Mouse (Mus musculus) midbrain, postnatal 0 days (tissue): ENCODE data around the gene Slx4. TPM values are rescaled to one million over a fixed set of nuclear protein-coding genes. Genes with fewer than 3 reads are reported as not detected.
"Not testable (repeated sequence)": the region's sequence is repeated elsewhere in the genome, so short reads cannot be mapped to it uniquely, and the experiment has no call there.

Experiments used
- ATAC-seq: fragments of 200-750 bp; cut with Nextera tagmentation; 2 replicates; pipeline ENCODE4 v1.8.0; 2017; ENCODE audit warnings: moderate number of reproducible peaks, mild to moderate bottlenecking, moderate TSS enrichment, moderate library complexity; ENCODE audit not compliant: low FRiP score
- DNase-seq: peaks from one replicate; pipeline ENCODE4 v3.0.0-alpha.2; 2015; ENCODE audit warnings: low spot score
- H3K27ac ChIP-seq: fragments of 300-500 bp; sonication (generic); 2 replicates; pipeline ENCODE4 v1.5.1; 2014; ENCODE audit warnings: low read depth, mild to moderate bottlenecking, low read length, mixed read lengths
- H3K27me3 ChIP-seq: fragments of 300-500 bp; sonication (generic); 2 replicates; pipeline ENCODE4 v1.6.1; 2014; ENCODE audit warnings: low read length, control low read depth, mixed read lengths; ENCODE audit not compliant: insufficient read depth
- H3K36me3 ChIP-seq: fragments of 300-500 bp; sonication (generic); 2 replicates; pipeline ENCODE4 v1.6.1; 2014; ENCODE audit warnings: low read length, control low read depth, mixed read lengths; ENCODE audit not compliant: insufficient read depth
- H3K4me1 ChIP-seq: fragments of 300-500 bp; sonication (generic); 2 replicates; pipeline ENCODE4 v1.6.1; 2014; ENCODE audit warnings: mild to moderate bottlenecking, control low read depth, antibody characterized with exemption, low read length, mixed read lengths; ENCODE audit not compliant: insufficient read depth
- H3K4me2 ChIP-seq: fragments of 300-500 bp; sonication (generic); 2 replicates; pipeline ENCODE4 v1.6.1; 2014; ENCODE audit warnings: low read depth, mild to moderate bottlenecking, low read length, mixed read lengths; ENCODE audit not compliant: poor library complexity, severe bottlenecking
- H3K4me3 ChIP-seq: fragments of 300-500 bp; sonication (generic); 2 replicates; pipeline ENCODE4 v1.5.1; 2014; ENCODE audit warnings: low read depth, mild to moderate bottlenecking, low read length, moderate library complexity
- H3K9ac ChIP-seq: fragments of 300-500 bp; sonication (generic); replicated peaks from 2 replicates; pipeline ENCODE4 v1.6.1; 2014; ENCODE audit warnings: mild to moderate bottlenecking, low read length, moderate library complexity, mixed read lengths; ENCODE audit not compliant: poor library complexity, severe bottlenecking
- H3K9me3 ChIP-seq: fragments of 300-500 bp; sonication (generic); 2 replicates; pipeline ENCODE4 v1.6.1; 2016; ENCODE audit warnings: low read length, control low read depth
- CTCF ChIP-seq: IDR thresholded peaks from 2 replicates; pipeline ENCODE4 v1.5.1; 2016; ENCODE audit warnings: antibody characterized with exemption, mild to moderate bottlenecking
- WGBS: fragments of 180-500 bp; shearing (Covaris S2); extraction: QIAGEN DNeasy Blood & Tissue Kit; methylation state at CpG from one replicate; pipeline ENCODE4 v1.1.7; 2014; 5-methylcytosine and 5-hydroxymethylcytosine counted together
- polyA plus RNA-seq: library from polyadenylated mRNA; unstranded; fragments of >200 nt; fragmentation: Nextera tagmentation; extraction: Ambion mirVana; gene quantifications from 2 replicates; pipeline ENCODE4 v1.2.1, GENCODE M21; 2015
- total RNA-seq: library from RNA; depleted of rRNA; stranded (reverse); fragments of >200 nt; gene quantifications from 2 replicates; pipeline ENCODE4 v1.2.3, GENCODE M21; 2014

The Slx4 gene
- total and polyA plus RNA-seq, 2 experiments from 2014 or later = 19.3 to 48.4 TPM

- Histone ChIP-seq H3K4me3 (no peak overlapping the region), H3K9me3 (no peaks in the 10 kb centered on the region), H3K27me3 (no peaks in the 10 kb centered on the region), H3K9ac (no peak overlapping the region), H3K27ac (no peak overlapping the region), H3K4me2 (no peak overlapping the region), H3K4me1 (no peaks in the 10 kb centered on the region), H3K36me3 (peaks cover 79% of the 10 kb centered on the region)
- no peak for DNase-seq
- 50% methylated on average over 7 of the region's 7 CpGs for WGBS
- no peak for ATAC-seq
- no peak for TF ChIP-seq CTCF
These were observed 20.3 kb downstream of the Slx4 start for GRCm38 (mm10) chr16:3983146-3983700.

GRCm38 (mm10) chr16:3982173-3982572 lies 21.4 kb downstream of the Slx4 start:
- TF ChIP-seq CTCF = no peak
- 87% methylated on average over 4 of the region's 4 CpGs for WGBS

GRCm38 (mm10) chr16:3976712-3977111 lies 26.9 kb downstream of the Slx4 start:
- TF ChIP-seq CTCF = no peak
- ATAC-seq (no peak), DNase-seq (no peak)
- Histone ChIP-seq H3K27me3 (no peaks in the 10 kb centered on the region), H3K9me3 (no peaks in the 10 kb centered on the region), H3K4me3 (no peak overlapping the region), H3K9ac (no peak overlapping the region), H3K36me3 (peaks cover 36% of the 10 kb centered on the region), H3K4me2 (no peak overlapping the region), H3K4me1 (no peaks in the 10 kb centered on the region), H3K27ac (no peak overlapping the region)
- 55% methylated on average over 3 of the region's 3 CpGs for WGBS

More at GRCm38 (mm10) chr16:3982173-3982572, 21.4 kb downstream of the Slx4 start:
- no peak overlapping the region for H3K4me3 ChIP-seq
- ATAC-seq (no peak), DNase-seq (no peak)
- H3K4me1 ChIP-seq = no peaks in the 10 kb centered on the region
- no peaks in the 10 kb centered on the region for H3K9me3 ChIP-seq
- no peaks in the 10 kb centered on the region for H3K27me3 ChIP-seq
- H3K36me3 ChIP-seq = peaks cover 72% of the 10 kb centered on the region
- no peak overlapping the region for H3K4me2 ChIP-seq
- no peak overlapping the region for H3K27ac ChIP-seq
- no peak overlapping the region for H3K9ac ChIP-seq

- no peaks in the 10 kb centered on the region for H3K27me3 ChIP-seq
- H3K4me1 ChIP-seq = no peaks in the 10 kb centered on the region
- H3K36me3 ChIP-seq = peaks cover 32% of the 10 kb centered on the region
- WGBS = 84% methylated on average over 4 of the region's 4 CpGs
- no peak within 1 kb of the TSS for H3K4me3 ChIP-seq
- no peaks in the 10 kb centered on the region for H3K9me3 ChIP-seq
- DNase-seq (no peak), ATAC-seq (no peak; the same call in 1 of the 2 replicates)
- H3K27ac ChIP-seq = no peak within 1 kb of the TSS
- no peak within 1 kb of the TSS for H3K9ac ChIP-seq
- no peak within 1 kb of the TSS for H3K4me2 ChIP-seq
- no peak for TF ChIP-seq CTCF
These were observed 27.3 kb downstream of the Slx4 start, which contains the start of gene Nlrc3 for GRCm38 (mm10) chr16:3976251-3976671. Gene Nlrc3 (minus strand): TSS chr16:3976632.

- H3K9me3 ChIP-seq = no peaks in the 10 kb centered on the region
- H3K4me1 ChIP-seq = no peaks in the 10 kb centered on the region
- ATAC-seq (no peak), DNase-seq (no peak)
- no peak overlapping the region for H3K9ac ChIP-seq
- no peaks in the 10 kb centered on the region for H3K27me3 ChIP-seq
- no peak overlapping the region for H3K4me2 ChIP-seq
- no peak overlapping the region for H3K27ac ChIP-seq
- WGBS = 92% methylated on average over 7 of the region's 7 CpGs
- no peak overlapping the region for H3K4me3 ChIP-seq
- H3K36me3 ChIP-seq = peaks cover 26% of the 10 kb centered on the region
- no peak for TF ChIP-seq CTCF
These were observed 27.9 kb downstream of the Slx4 start for GRCm38 (mm10) chr16:3975658-3976057.

- peak; percentile 66 for DNase-seq
- not testable (repeated sequence) for H3K9me3 ChIP-seq, H3K9ac ChIP-seq, H3K4me2 ChIP-seq, ATAC-seq, H3K4me1 ChIP-seq, H3K4me3 ChIP-seq, H3K27me3 ChIP-seq, H3K27ac ChIP-seq
- H3K36me3 ChIP-seq = peaks cover 15% of the 10 kb centered on the region
- 92% methylated on average over 19 of the region's 19 CpGs for WGBS
These were observed 29.1 kb downstream of the Slx4 start for GRCm38 (mm10) chr16:3974456-3974855.
